Mouse (Mus musculus) CH12.LX (cell line): ENCODE data around the gene E130114P18Rik. TPM values are rescaled to one million over a fixed set of nuclear protein-coding genes. Genes with fewer than 3 reads are reported as not detected.

Experiments
- DNase-seq: peaks from one replicate; pipeline ENCODE4 v3.0.0-alpha.2; 2013; ENCODE audit errors: extremely low read depth
- H3K27ac ChIP-seq: 2 replicates; pipeline ENCODE4 v1.5.1; 2012; ENCODE audit warnings: low read depth, mild to moderate bottlenecking, control low read depth, moderate library complexity; ENCODE audit not compliant: insufficient read depth
- H3K27me3 ChIP-seq: replicated peaks from 2 replicates; pipeline ENCODE3; 2012; ENCODE audit warnings: inconsistent platforms
- H3K36me3 ChIP-seq, 2 experiments: replicated peaks in 1 of 2; 2 replicates each; pipeline versions ENCODE3 to v1.6.1; 2012; ENCODE audit warnings: inconsistent platforms in 1 of 2, low read length in 1 of 2, mild to moderate bottlenecking in 1 of 2, mixed read lengths in 1 of 2, moderate library complexity in 1 of 2; ENCODE audit not compliant: control insufficient read depth in 1 of 2, insufficient read depth in 1 of 2
- H3K4me1 ChIP-seq, 2 experiments: 2 replicates each; pipeline ENCODE4 v1.6.1; 2012; ENCODE audit warnings: inconsistent platforms in 1 of 2, moderate library complexity in 1 of 2; ENCODE audit not compliant: insufficient read depth in 2 of 2, control insufficient read depth in 1 of 2
- H3K4me2 ChIP-seq: 2 replicates; pipeline ENCODE4 v1.6.1; 2012; ENCODE audit warnings: low read depth, mild to moderate bottlenecking, control low read depth; ENCODE audit not compliant: poor library complexity, insufficient read depth, severe bottlenecking
- H3K4me3 ChIP-seq, 3 experiments: fragments of 150-350 bp in 1 of 3; sonication (generic) in 1 of 3; replicated peaks in 1 of 3; 2 replicates each; pipeline versions ENCODE3 to v1.5.1; 2011 to 2012; ENCODE audit warnings: low read depth in 2 of 3, low read length in 2 of 3, mild to moderate bottlenecking in 2 of 3, moderate library complexity in 2 of 3, control low read depth in 1 of 3, improper control_type of control experiment in 1 of 3, inconsistent platforms in 1 of 3, mixed read lengths in 1 of 3; ENCODE audit not compliant: poor library complexity in 1 of 3
- H3K79me2 ChIP-seq: replicated peaks from 2 replicates; pipeline ENCODE4 v1.6.1; 2012; ENCODE audit warnings: mild to moderate bottlenecking, moderate library complexity; ENCODE audit not compliant: control insufficient read depth, poor library complexity, insufficient read depth, severe bottlenecking; ENCODE audit errors: extremely low read depth
- H3K9ac ChIP-seq: 2 replicates; pipeline ENCODE4 v1.6.1; 2012; ENCODE audit warnings: low read depth, mild to moderate bottlenecking, control low read depth, moderate library complexity; ENCODE audit not compliant: insufficient read depth
- H3K9me3 ChIP-seq: replicated peaks from 2 replicates; pipeline ENCODE3; 2012; ENCODE audit warnings: low read length, inconsistent platforms, mixed read lengths
- BHLHE40 ChIP-seq: IDR thresholded peaks from 2 replicates; pipeline ENCODE4 v1.6.1; 2011; ENCODE audit warnings: mild to moderate bottlenecking, low read depth, low read length, improper control_type of control experiment
- CHD1 ChIP-seq: IDR thresholded peaks from 2 replicates; pipeline ENCODE4 v1.6.1; 2012; ENCODE audit warnings: low read depth, low read length, improper control_type of control experiment, inconsistent platforms
- CHD2 ChIP-seq: IDR thresholded peaks from 2 replicates; pipeline ENCODE4 v1.6.1; 2011; ENCODE audit warnings: low read length, improper control_type of control experiment
- CTCF ChIP-seq, 2 experiments: IDR thresholded peaks in 1 of 2; conservative IDR thresholded peaks in 1 of 2; 2 replicates each; pipeline ENCODE4 v1.5.1; 2011 to 2012; ENCODE audit warnings: low read depth in 2 of 2, low read length in 2 of 2, improper control_type of control experiment in 1 of 2, inconsistent platforms in 1 of 2, mild to moderate bottlenecking in 1 of 2, moderate library complexity in 1 of 2
- ELF1 ChIP-seq: IDR thresholded peaks from 2 replicates; pipeline ENCODE4 v1.6.1; 2014; ENCODE audit warnings: low read depth, mild to moderate bottlenecking, inconsistent platforms, low read length, improper control_type of control experiment
- EP300 ChIP-seq: IDR thresholded peaks from 2 replicates; pipeline ENCODE4 v1.6.1; 2011; ENCODE audit warnings: low read length, improper control_type of control experiment
- ETS1 ChIP-seq: conservative IDR thresholded peaks from 2 replicates; pipeline ENCODE4 v1.6.1; 2012; ENCODE audit warnings: low read depth, mild to moderate bottlenecking, inconsistent platforms, low read length, improper control_type of control experiment, moderate library complexity
- GABPA ChIP-seq: IDR thresholded peaks from 2 replicates; pipeline ENCODE4 v1.6.1; 2012; ENCODE audit warnings: low read depth, low read length, improper control_type of control experiment, inconsistent platforms; ENCODE audit not compliant: insufficient replicate concordance
- HCFC1 ChIP-seq: IDR thresholded peaks from 2 replicates; pipeline ENCODE4 v1.6.1; 2012; ENCODE audit warnings: low read depth, mild to moderate bottlenecking, inconsistent platforms, low read length, improper control_type of control experiment
- IRF4 ChIP-seq: IDR thresholded peaks from 2 replicates; pipeline ENCODE4 v1.6.1; 2014; ENCODE audit warnings: low read depth, mild to moderate bottlenecking, inconsistent platforms, low read length, improper control_type of control experiment
- JUN ChIP-seq: IDR thresholded peaks from 2 replicates; pipeline ENCODE4 v1.6.1; 2011; ENCODE audit warnings: low read depth, mild to moderate bottlenecking, low read length, improper control_type of control experiment, moderate library complexity; ENCODE audit not compliant: insufficient read depth
- MAFK ChIP-seq: IDR thresholded peaks from 2 replicates; pipeline ENCODE4 v1.6.1; 2011; ENCODE audit warnings: low read length, improper control_type of control experiment; ENCODE audit not compliant: insufficient replicate concordance
- MAZ ChIP-seq: IDR thresholded peaks from 2 replicates; pipeline ENCODE4 v1.6.1; 2012; ENCODE audit warnings: low read depth, mild to moderate bottlenecking, inconsistent platforms, low read length, improper control_type of control experiment, moderate library complexity
- MEF2A ChIP-seq: IDR thresholded peaks from 2 replicates; pipeline ENCODE4 v1.6.1; 2014; ENCODE audit warnings: low read depth, mild to moderate bottlenecking, inconsistent platforms, low read length, improper control_type of control experiment, borderline replicate concordance
- MYC ChIP-seq: IDR thresholded peaks from 2 replicates; pipeline ENCODE4 v1.6.1; 2011; ENCODE audit warnings: low read depth, mild to moderate bottlenecking, improper control_type of control experiment, low read length
- NELFE ChIP-seq: IDR thresholded peaks from 2 replicates; pipeline ENCODE4 v1.6.1; 2011; ENCODE audit warnings: low read depth, low read length, improper control_type of control experiment
- NRF1 ChIP-seq: IDR thresholded peaks from 2 replicates; pipeline ENCODE4 v1.6.1; 2014; ENCODE audit warnings: low read depth, mild to moderate bottlenecking, inconsistent platforms, low read length, improper control_type of control experiment, moderate library complexity
- PAX5 ChIP-seq: IDR thresholded peaks from 2 replicates; pipeline ENCODE4 v1.6.1; 2012; ENCODE audit warnings: low read length, inconsistent platforms, mixed read lengths
- POLR2A ChIP-seq: IDR thresholded peaks from 2 replicates; pipeline ENCODE4 v1.6.1; 2011; ENCODE audit warnings: low read depth, mild to moderate bottlenecking, improper control_type of control experiment, low read length
- POLR2AphosphoS2 ChIP-seq: IDR thresholded peaks from 2 replicates; pipeline ENCODE4 v1.6.1; 2011; ENCODE audit warnings: low read depth, low read length, improper control_type of control experiment
- RAD21 ChIP-seq: IDR thresholded peaks from 2 replicates; pipeline ENCODE4 v1.6.1; 2011; ENCODE audit warnings: low read depth, mild to moderate bottlenecking, low read length, improper control_type of control experiment, moderate library complexity
- RCOR1 ChIP-seq: conservative IDR thresholded peaks from 2 replicates; pipeline ENCODE4 v1.6.1; 2012; ENCODE audit warnings: low read depth, mild to moderate bottlenecking, inconsistent platforms, low read length, improper control_type of control experiment
- SIN3A ChIP-seq: IDR thresholded peaks from 2 replicates; pipeline ENCODE4 v1.6.1; 2012; ENCODE audit warnings: low read length, improper control_type of control experiment, inconsistent platforms
- TBP ChIP-seq: conservative IDR thresholded peaks from 2 replicates; pipeline ENCODE4 v1.6.1; 2011; ENCODE audit warnings: low read depth, low read length, improper control_type of control experiment
- TCF12 ChIP-seq: IDR thresholded peaks from 2 replicates; pipeline ENCODE4 v1.6.1; 2014; ENCODE audit warnings: low read depth, mild to moderate bottlenecking, inconsistent platforms, low read length, improper control_type of control experiment
- UBTF ChIP-seq: IDR thresholded peaks from 2 replicates; pipeline ENCODE4 v1.6.1; 2012; ENCODE audit warnings: low read depth, mild to moderate bottlenecking, inconsistent platforms, low read length, improper control_type of control experiment, moderate library complexity
- ZC3H11A ChIP-seq: IDR thresholded peaks from 2 replicates; pipeline ENCODE4 v1.6.1; 2012; ENCODE audit warnings: low read depth, mild to moderate bottlenecking, inconsistent platforms, low read length, improper control_type of control experiment
- ZMIZ1 ChIP-seq: IDR thresholded peaks from 2 replicates; pipeline ENCODE4 v1.6.1; 2012; ENCODE audit warnings: low read depth, mild to moderate bottlenecking, inconsistent platforms, low read length, improper control_type of control experiment
- dilution Hi-C: fragments of 300-500 bp; cut with MboI; formaldehyde crosslinking; loops from 2 replicates; pipeline ENCODE4 v1.14.3; 2020; ENCODE audit warnings: low sequenced_read_pairs; ENCODE audit not compliant: extremely low pct_unique_long_range_greater_than_20kb, extremely low pct_ligation_motif_present
- in situ Hi-C: fragments of 300-500 bp; cut with MboI; formaldehyde crosslinking; loops from 3 replicates; pipeline ENCODE4 v1.14.3; 2019; ENCODE audit warnings: low sequenced_read_pairs, low pct_ligation_motif_present, low pct_unique_long_range_greater_than_20kb, mixed read lengths
- polyA plus RNA-seq: library from polyadenylated mRNA; unstranded; fragments of >175 nt; gene quantifications from 2 replicates; pipeline ENCODE4 v1.2.1, GENCODE M21; 2012; ENCODE audit warnings: low read depth; ENCODE audit not compliant: insufficient read length
- total RNA-seq, 2 experiments: library from RNA; depleted of rRNA; stranded (reverse); fragments of 300-350 nt in 1 of 2; fragments of >200 nt in 1 of 2; gene quantifications; 2 replicates each; pipeline ENCODE4 v1.2.3; 2012 to 2014

The E130114P18Rik gene
- total and polyA plus RNA-seq, 3 experiments, result not detected

- no peak for TF ChIP-seq BHLHE40
- TF ChIP-seq JUN, result no peak
- TF ChIP-seq PAX5, result no peak
- no peak for TF ChIP-seq ELF1
- no peak for TF ChIP-seq CTCF (conservative IDR thresholded peaks at IDR 0.05 in 1 of 2, IDR thresholded peaks at IDR 0.05 in 1 of 2; ENCODE audit: low read depth in 2 of 2, low read length in 2 of 2)
These were observed 1.3 kb downstream of the E130114P18Rik start (continued) for GRCm38 (mm10) chr4:97776388-97777080.

- Histone ChIP-seq H3K4me1 (no peaks in the 10 kb centered on the region), H3K9me3 (peaks cover 52% of the 10 kb centered on the region), H3K79me2 (no peaks in the 10 kb centered on the region), H3K27me3 (no peaks in the 10 kb centered on the region), H3K27ac (no peak overlapping the region), H3K9ac (no peak overlapping the region), H3K4me3 (no peak overlapping the region), H3K36me3 (no peaks in the 10 kb centered on the region), H3K4me2 (no peak overlapping the region)
- in situ Hi-C loops, result no loop called here
- TF ChIP-seq MEF2A (no peak), TBP (no peak), SIN3A (no peak), CHD1 (no peak), HCFC1 (no peak), IRF4 (no peak), ELF1 (no peak), UBTF (no peak), POLR2A (no peak), TCF12 (no peak), EP300 (no peak), MAZ (no peak)
- dilution Hi-C loops, result no loop called here
- DNase-seq, result no peak
These were observed 2.2 kb downstream of the E130114P18Rik start for GRCm38 (mm10) chr4:97775494-97776265.

- dilution Hi-C loops, result no loop called here
These were observed 2.8 kb downstream of the E130114P18Rik start for GRCm38 (mm10) chr4:97775059-97775458.

More at GRCm38 (mm10) chr4:97775059-97775458, 2.8 kb downstream of the E130114P18Rik start:
- DNase-seq, result no peak
- in situ Hi-C loops, result no loop called here
- Histone ChIP-seq H3K27me3 (no peaks in the 10 kb centered on the region), H3K4me3 (no peak overlapping the region), H3K9me3 (peaks cover 57% of the 10 kb centered on the region), H3K27ac (no peak overlapping the region), H3K9ac (no peak overlapping the region), H3K4me2 (no peak overlapping the region), H3K36me3 (no peaks in the 10 kb centered on the region), H3K79me2 (no peaks in the 10 kb centered on the region), H3K4me1 (no peaks in the 10 kb centered on the region)
- TF ChIP-seq POLR2AphosphoS2 (no peak), ZMIZ1 (no peak), NELFE (no peak), MYC (no peak), TBP (no peak), NRF1 (no peak), RCOR1 (no peak), BHLHE40 (no peak), ZC3H11A (no peak), ETS1 (no peak), MAFK (no peak), RAD21 (no peak), HCFC1 (no peak), MEF2A (no peak), CHD2 (no peak), GABPA (no peak), ELF1 (no peak), TCF12 (no peak)
